Mouse (Mus musculus) heart, adult 2 months (tissue): ENCODE measurements around the gene Gm20388. TPM values are rescaled to one million over a fixed set of nuclear protein-coding genes. Genes with fewer than 3 reads are reported as not detected.
A peak's percentile ranks its signal among the peaks of the same experiment; 100 is the strongest.

Experiments
- DNase-seq, 2 experiments: peaks; one replicate each; pipeline ENCODE4 v3.0.0; 2021
- H3K27ac ChIP-seq: fragments of 200-600 bp; 2 replicates; pipeline ENCODE4 v1.8.1; 2022
- H3K27me3 ChIP-seq: fragments of 200-500 bp; 2 replicates; pipeline ENCODE4 v1.6.1; 2012; ENCODE audit warnings: mild to moderate bottlenecking, low read length, inconsistent platforms, mixed read lengths; ENCODE audit not compliant: control insufficient read depth, insufficient read depth
- H3K36me3 ChIP-seq: fragments of 200-500 bp; 2 replicates; pipeline ENCODE4 v1.6.1; 2012; ENCODE audit warnings: low read length, inconsistent platforms; ENCODE audit not compliant: control insufficient read depth, insufficient read depth
- H3K4me1 ChIP-seq: fragments of 200-500 bp; 2 replicates; pipeline ENCODE4 v1.6.1; 2011; ENCODE audit warnings: low read length; ENCODE audit not compliant: control insufficient read depth, insufficient read depth
- H3K4me3 ChIP-seq: fragments of 200-600 bp; 2 replicates; pipeline ENCODE4 v1.8.1; 2022
- H3K79me2 ChIP-seq: fragments of 200-500 bp; replicated peaks from 2 replicates; pipeline ENCODE4 v1.6.1; 2012; ENCODE audit warnings: mild to moderate bottlenecking, inconsistent platforms, low read length, moderate library complexity, mixed read lengths; ENCODE audit not compliant: control insufficient read depth, insufficient read depth
- H3K9ac ChIP-seq: fragments of 200-500 bp; 2 replicates; pipeline ENCODE4 v1.6.1; 2012; ENCODE audit warnings: low read depth, mild to moderate bottlenecking, control low read depth, inconsistent platforms, low read length, mixed read lengths
- CTCF ChIP-seq: fragments of 200-600 bp; IDR thresholded peaks from 2 replicates; pipeline ENCODE4 v1.8.1; 2022; ENCODE audit warnings: antibody characterized with exemption, mild to moderate bottlenecking, moderate library complexity
- EP300 ChIP-seq: fragments of 200-500 bp; IDR thresholded peaks from 2 replicates; pipeline ENCODE4 v1.6.1; 2011; ENCODE audit warnings: low read depth, low read length, control low read depth; ENCODE audit not compliant: insufficient read depth
- POLR2A ChIP-seq: fragments of 200-500 bp; IDR thresholded peaks from 2 replicates; pipeline ENCODE4 v1.6.1; 2011; ENCODE audit warnings: mild to moderate bottlenecking, low read depth, low read length, control low read depth; ENCODE audit not compliant: insufficient read depth
- WGBS: fragments of 180-500 bp; shearing (Covaris S2); methylation state at CpG from one replicate; pipeline ENCODE4 v1.1.7; 2018; 5-methylcytosine and 5-hydroxymethylcytosine counted together
- intact Hi-C: fragments of 180-260 bp; cut with DNase I; formaldehyde crosslinking; loops from one replicate; pipeline ENCODE4 v1.15.1; 2025
- polyA plus RNA-seq: library from polyadenylated mRNA; depleted of rRNA; stranded (reverse); fragments of >200 nt; gene quantifications from 2 replicates; pipeline ENCODE4 v1.2.3, GENCODE M21; 2012
- total RNA-seq, 2 experiments: library from RNA; stranded (reverse); gene quantifications; 2 replicates each; pipeline ENCODE4 v1.2.3; 2021

Gm20388 gene
- total and polyA plus RNA-seq, 3 experiments: 1.8 to 32.3 TPM; not detected in 1

DNA sequence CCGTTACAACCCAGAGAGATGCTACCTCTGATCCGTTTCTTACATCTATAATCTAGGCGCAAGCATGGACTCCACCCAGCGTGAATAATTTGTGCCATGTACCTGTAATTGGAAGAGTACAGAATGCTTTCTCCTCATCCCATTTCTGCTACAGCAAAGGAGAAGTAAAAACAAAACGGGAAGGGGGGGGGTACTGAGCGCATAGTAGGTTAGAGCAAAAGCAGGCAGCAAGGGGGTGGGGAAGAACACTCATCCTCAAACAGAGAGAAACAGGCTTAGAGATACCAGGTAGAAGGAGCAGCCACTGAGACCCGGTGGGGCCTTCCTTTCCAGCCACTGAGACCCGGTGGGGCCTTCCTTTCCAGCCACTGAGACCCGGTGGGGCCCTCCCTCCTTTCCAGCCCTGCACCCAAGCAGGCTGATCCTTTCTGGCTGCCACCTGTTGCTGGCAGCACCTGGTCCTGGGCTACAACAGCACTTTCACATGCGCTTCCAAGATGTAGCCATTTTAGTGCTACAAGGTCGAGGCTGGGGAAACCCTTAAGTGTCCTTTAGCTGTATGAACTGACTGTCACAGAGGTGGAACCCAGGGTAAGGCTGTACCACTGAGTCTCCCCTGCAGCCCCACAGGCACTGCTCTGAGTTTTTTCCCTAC lies 4451.3 kb downstream of the Gm20388 start:
- no peak overlapping the region for H3K9ac ChIP-seq

DNA sequence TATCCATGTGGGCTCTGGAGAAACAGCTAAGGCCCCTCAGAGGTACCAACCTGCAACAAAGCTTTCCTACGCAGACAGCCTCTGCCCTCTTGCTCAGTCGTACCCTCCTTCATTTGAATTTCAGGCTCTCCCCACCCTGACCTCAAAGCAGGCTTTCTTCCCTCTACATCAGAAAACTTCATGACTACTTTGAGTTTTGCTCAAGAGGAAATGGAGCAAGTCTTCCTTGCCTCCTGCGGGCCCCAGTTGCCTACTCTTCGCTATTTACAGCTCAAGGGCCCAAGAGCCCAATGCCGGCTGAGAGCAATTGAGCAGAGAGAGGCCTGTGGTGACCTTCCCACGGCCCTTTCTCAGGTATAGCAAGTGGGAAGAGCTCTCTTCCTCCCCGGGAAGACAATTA lies 4451.9 kb downstream of the Gm20388 start:
- no peaks in the 10 kb centered on the region for H3K79me2 ChIP-seq
- no peaks in the 10 kb centered on the region for H3K27me3 ChIP-seq
- TF ChIP-seq EP300: no peak
- no peak for TF ChIP-seq POLR2A
- TF ChIP-seq CTCF: no peak
- no peak overlapping the region for H3K9ac ChIP-seq
- intact Hi-C loops: loop anchor here (10.0 kb wide), 1 partner anchor 568 kb away; no protein-coding TSS in a partner anchor
- H3K4me1 ChIP-seq: no peaks in the 10 kb centered on the region
- no peak overlapping the region for H3K4me3 ChIP-seq
- 76% methylated on average over 7 of the region's 7 CpGs for WGBS
- DNase-seq: no peak
- H3K27ac ChIP-seq: no peak overlapping the region
- H3K36me3 ChIP-seq: no peaks in the 10 kb centered on the region

More for the DNA sequence above, 4451.3 kb downstream of the Gm20388 start:
- DNase-seq: no peak
- Histone ChIP-seq H3K27me3 (no peaks in the 10 kb centered on the region), H3K27ac (no peak overlapping the region), H3K79me2 (no peaks in the 10 kb centered on the region), H3K36me3 (no peaks in the 10 kb centered on the region), H3K4me3 (no peak overlapping the region), H3K4me1 (no peaks in the 10 kb centered on the region)
- 78% methylated on average over 11 of the region's 11 CpGs for WGBS
- intact Hi-C loops: loop anchor here (10.0 kb wide), 1 partner anchor 567 kb away; no protein-coding TSS in a partner anchor
- TF ChIP-seq EP300: no peak
- TF ChIP-seq CTCF: no peak
- TF ChIP-seq POLR2A: no peak

DNA sequence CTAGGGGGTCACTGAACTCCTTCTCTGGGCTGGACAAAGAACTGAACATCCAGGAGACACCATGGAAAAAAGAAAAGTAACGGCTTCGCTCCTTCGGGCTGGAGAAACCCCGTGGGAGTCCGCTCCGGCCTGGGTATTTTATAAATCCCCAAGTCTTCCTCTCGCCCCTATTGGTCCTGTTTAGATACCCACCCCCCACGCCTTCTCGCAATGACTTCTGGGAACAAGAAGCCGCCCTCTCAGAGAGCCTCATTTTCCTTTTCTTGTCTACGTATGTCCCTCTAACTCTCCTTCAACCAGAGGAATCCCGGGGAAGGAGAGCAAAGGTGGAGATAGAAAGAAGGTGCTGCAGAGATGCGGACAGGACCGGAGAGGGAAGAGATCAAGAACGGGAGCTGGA lies 4452.7 kb downstream of the Gm20388 start:
- H3K36me3 ChIP-seq: no peaks in the 10 kb centered on the region
- DNase-seq: no peak
- H3K27ac ChIP-seq: no peak overlapping the region
- no peaks in the 10 kb centered on the region for H3K4me1 ChIP-seq
- H3K79me2 ChIP-seq: no peaks in the 10 kb centered on the region
- H3K9ac ChIP-seq: no peak overlapping the region
- WGBS: 91% methylated on average over 15 of the region's 15 CpGs
- no peak overlapping the region for H3K4me3 ChIP-seq
- no peak for TF ChIP-seq POLR2A
- no peak for TF ChIP-seq CTCF
- no peak for TF ChIP-seq EP300
- intact Hi-C loops: loop anchor here (10.0 kb wide), 1 partner anchor 569 kb away; no protein-coding TSS in a partner anchor
- H3K27me3 ChIP-seq: no peaks in the 10 kb centered on the region

DNA sequence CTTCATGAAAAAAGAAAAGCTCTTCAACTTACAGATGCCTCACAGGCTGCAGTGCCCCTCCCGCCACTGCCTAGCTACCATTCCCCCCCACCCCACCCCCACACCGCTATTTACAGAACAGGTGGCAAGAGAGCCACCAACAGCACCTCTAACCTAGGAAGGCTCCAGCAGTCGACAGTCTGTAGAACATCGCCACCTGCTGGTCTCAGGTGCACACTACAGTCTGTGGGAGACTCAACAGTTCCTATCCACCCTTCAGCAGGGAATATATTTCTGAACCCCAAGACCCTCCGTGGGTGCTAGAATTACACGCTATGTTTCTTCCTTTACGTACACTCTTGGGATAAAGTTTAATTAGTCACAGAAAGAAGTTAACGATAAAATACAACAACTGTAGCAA lies 4457.6 kb downstream of the Gm20388 start:
- intact Hi-C loops: loop anchor here (10.0 kb wide), 1 partner anchor 573 kb away; no protein-coding TSS in a partner anchor
- no peak overlapping the region for H3K27ac ChIP-seq
- H3K36me3 ChIP-seq: no peaks in the 10 kb centered on the region
- no peaks in the 10 kb centered on the region for H3K4me1 ChIP-seq
- no peaks in the 10 kb centered on the region for H3K27me3 ChIP-seq
- H3K9ac ChIP-seq: no peak overlapping the region
- H3K79me2 ChIP-seq: no peaks in the 10 kb centered on the region
- peak; percentile 35 to 67 for DNase-seq
- peak; percentile 82 for TF ChIP-seq CTCF
- TF ChIP-seq POLR2A: no peak
- no peak for TF ChIP-seq EP300
- no peak overlapping the region for H3K4me3 ChIP-seq
- WGBS: 22% methylated on average over 8 of the region's 8 CpGs

DNA sequence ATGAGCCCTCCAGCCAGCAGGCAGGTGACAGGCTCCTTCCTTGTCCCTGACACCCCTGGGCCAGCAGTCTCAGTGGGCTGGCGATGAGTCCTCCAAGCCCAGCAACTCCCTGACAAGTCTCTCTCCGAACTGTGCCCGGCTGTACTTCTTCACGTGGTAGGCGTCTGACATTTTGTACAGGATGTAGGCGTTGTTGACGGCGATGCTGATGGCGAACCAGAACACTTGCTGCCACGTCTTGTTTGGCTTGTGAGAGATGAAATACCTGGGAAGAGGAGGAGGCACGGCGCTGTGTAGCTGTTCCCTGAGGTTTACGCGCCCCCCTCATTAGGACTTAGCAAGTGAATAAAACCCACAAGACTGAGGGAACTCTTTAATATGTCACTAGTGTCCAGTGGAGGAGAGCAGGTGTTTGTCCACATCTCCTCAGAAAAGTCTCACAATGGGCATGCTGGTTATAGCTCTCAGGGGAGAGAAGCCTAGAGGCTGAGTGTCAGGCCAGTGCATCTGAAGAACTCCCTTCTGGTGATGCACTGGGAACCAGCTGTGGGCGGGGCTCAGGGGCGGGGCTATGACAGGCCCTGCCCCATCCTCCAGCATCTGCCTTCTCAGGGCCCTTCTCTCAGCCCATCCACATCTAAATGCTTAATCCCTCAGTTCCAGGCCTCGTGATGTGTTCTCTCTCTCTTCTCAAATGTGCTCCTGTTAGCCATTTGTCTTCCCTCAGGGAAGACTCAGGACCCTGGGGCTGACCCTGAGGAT lies 4460.0 kb downstream of the Gm20388 start:
- H3K4me3 ChIP-seq: no peak overlapping the region
- no peak overlapping the region for H3K9ac ChIP-seq
- no peaks in the 10 kb centered on the region for H3K36me3 ChIP-seq

More for the DNA sequence above, 4460.0 kb downstream of the Gm20388 start:
- Histone ChIP-seq H3K4me1 (peaks cover 2% of the 10 kb centered on the region; the same call in 1 of the 2 replicates), H3K27me3 (no peaks in the 10 kb centered on the region), H3K79me2 (no peaks in the 10 kb centered on the region), H3K27ac (no peak overlapping the region)
- DNase-seq: no peak
- TF ChIP-seq POLR2A (no peak), EP300 (no peak), CTCF (no peak)
- WGBS: 79% methylated on average over 17 of the region's 17 CpGs
- intact Hi-C loops: no loop called here
